Mouse (Mus musculus) hindbrain, postnatal 0 days (tissue): ENCODE data around the gene Fastkd1. TPM values are rescaled to one million over a fixed set of nuclear protein-coding genes. Genes with fewer than 3 reads are reported as not detected.
A peak's percentile ranks its signal among the peaks of the same experiment; 100 is the strongest.
"Not testable (repeated sequence)": the region's sequence is repeated elsewhere in the genome, so short reads cannot be mapped to it uniquely, and the experiment has no call there.

Experiments
- ATAC-seq: fragments of 200-750 bp; cut with Nextera tagmentation; 2 replicates; pipeline ENCODE4 v1.8.0; 2017; ENCODE audit warnings: mild to moderate bottlenecking, moderate TSS enrichment, moderate library complexity
- DNase-seq: peaks from one replicate; pipeline ENCODE4 v3.0.0-alpha.2; 2015; ENCODE audit warnings: low spot score
- H3K27ac ChIP-seq: fragments of 300-500 bp; sonication (generic); 2 replicates; pipeline ENCODE4 v1.5.1; 2014; ENCODE audit warnings: mild to moderate bottlenecking
- H3K27me3 ChIP-seq: fragments of 300-500 bp; sonication (generic); 2 replicates; pipeline ENCODE4 v1.6.1; 2014; ENCODE audit warnings: low read length, mixed read lengths; ENCODE audit not compliant: insufficient read depth
- H3K36me3 ChIP-seq: fragments of 300-500 bp; sonication (generic); 2 replicates; pipeline ENCODE4 v1.6.1; 2014; ENCODE audit warnings: low read length, mixed read lengths; ENCODE audit not compliant: insufficient read depth
- H3K4me1 ChIP-seq: fragments of 300-500 bp; sonication (generic); 2 replicates; pipeline ENCODE4 v1.6.1; 2014; ENCODE audit warnings: antibody characterized with exemption, low read length, mixed read lengths; ENCODE audit not compliant: insufficient read depth
- H3K4me2 ChIP-seq: fragments of 300-500 bp; sonication (generic); 2 replicates; pipeline ENCODE4 v1.6.1; 2014; ENCODE audit warnings: low read depth, mild to moderate bottlenecking, low read length, moderate library complexity, mixed read lengths
- H3K4me3 ChIP-seq: fragments of 300-500 bp; sonication (generic); 2 replicates; pipeline ENCODE4 v1.5.1; 2014; ENCODE audit warnings: low read length
- H3K9ac ChIP-seq: fragments of 300-500 bp; sonication (generic); replicated peaks from 2 replicates; pipeline ENCODE4 v1.6.1; 2014; ENCODE audit warnings: mild to moderate bottlenecking, low read length, moderate library complexity, mixed read lengths
- H3K9me3 ChIP-seq: fragments of 300-500 bp; sonication (generic); 2 replicates; pipeline ENCODE4 v1.6.1; 2016; ENCODE audit warnings: low read length, mixed read lengths
- CTCF ChIP-seq: IDR thresholded peaks from 2 replicates; pipeline ENCODE4 v1.5.1; 2016; ENCODE audit warnings: antibody characterized with exemption, control low read depth, low read depth
- WGBS: fragments of 180-500 bp; shearing (Covaris S2); extraction: QIAGEN DNeasy Blood & Tissue Kit; methylation state at CpG from one replicate; pipeline ENCODE4 v1.1.7; 2014; 5-methylcytosine and 5-hydroxymethylcytosine counted together
- polyA plus RNA-seq: library from polyadenylated mRNA; unstranded; fragments of >200 nt; fragmentation: Nextera tagmentation; extraction: Ambion mirVana; gene quantifications from 2 replicates; pipeline ENCODE4 v1.2.1, GENCODE M21; 2015
- total RNA-seq: library from RNA; depleted of rRNA; stranded (reverse); fragments of >200 nt; gene quantifications from 2 replicates; pipeline ENCODE4 v1.2.3, GENCODE M21; 2014; rRNA removed

Fastkd1 gene
- total and polyA plus RNA-seq, 2 experiments from 2014 or later, result 12.3 to 17.1 TPM

- Histone ChIP-seq H3K27me3 (no peaks in the 10 kb centered on the region), H3K4me1 (no peaks in the 10 kb centered on the region), H3K4me3 (no peak overlapping the region), H3K4me2 (no peak overlapping the region), H3K9me3 (no peaks in the 10 kb centered on the region), H3K9ac (no peak overlapping the region), H3K27ac (no peak overlapping the region), H3K36me3 (peaks cover 10% of the 10 kb centered on the region)
- TF ChIP-seq CTCF, result no peak
- WGBS, result 98% methylated on average over 4 of the region's 4 CpGs
- no peak for ATAC-seq
- no peak for DNase-seq
Observed at GRCm38 (mm10) chr2:69659326-69659725, 54.0 kb downstream of the Fastkd1 start.

- Histone ChIP-seq H3K27me3 (no peaks in the 10 kb centered on the region), H3K36me3 (peaks cover 7% of the 10 kb centered on the region; the same call in 1 of the 2 replicates), H3K9ac (no peak overlapping the region), H3K27ac (no peak overlapping the region), H3K4me3 (no peak overlapping the region), H3K9me3 (no peaks in the 10 kb centered on the region), H3K4me2 (no peak overlapping the region), H3K4me1 (no peaks in the 10 kb centered on the region)
- DNase-seq (no peak), ATAC-seq (no peak)
- no peak for TF ChIP-seq CTCF
- 85% methylated on average over 5 of the region's 5 CpGs for WGBS
Observed at GRCm38 (mm10) chr2:69649716-69650115, 63.6 kb downstream of the Fastkd1 start.

- DNase-seq (peak; percentile 95), ATAC-seq (peak; percentile 96)
- no peaks in the 10 kb centered on the region for H3K36me3 ChIP-seq
- no peaks in the 10 kb centered on the region for H3K27me3 ChIP-seq
- WGBS, result 2% methylated on average over 43 of the region's 43 CpGs
- TF ChIP-seq CTCF, result no peak
- H3K4me1 ChIP-seq, result no peaks in the 10 kb centered on the region
- H3K9me3 ChIP-seq, result no peaks in the 10 kb centered on the region
- H3K4me2 ChIP-seq, result peak within 1 kb of the TSS; percentile 60
- H3K9ac ChIP-seq, result peak within 1 kb of the TSS; percentile 61
- H3K4me3 ChIP-seq, result peak within 1 kb of the TSS; percentile 63
- H3K27ac ChIP-seq, result peak within 1 kb of the TSS; percentile 27; the same call in 1 of the 2 replicates
Observed at GRCm38 (mm10) chr2:69646726-69647490, 66.4 kb downstream of the Fastkd1 start, which contains the start of gene Bbs5. Gene Bbs5, plus strand, starts transcription at chr2:69647171.

DNA sequence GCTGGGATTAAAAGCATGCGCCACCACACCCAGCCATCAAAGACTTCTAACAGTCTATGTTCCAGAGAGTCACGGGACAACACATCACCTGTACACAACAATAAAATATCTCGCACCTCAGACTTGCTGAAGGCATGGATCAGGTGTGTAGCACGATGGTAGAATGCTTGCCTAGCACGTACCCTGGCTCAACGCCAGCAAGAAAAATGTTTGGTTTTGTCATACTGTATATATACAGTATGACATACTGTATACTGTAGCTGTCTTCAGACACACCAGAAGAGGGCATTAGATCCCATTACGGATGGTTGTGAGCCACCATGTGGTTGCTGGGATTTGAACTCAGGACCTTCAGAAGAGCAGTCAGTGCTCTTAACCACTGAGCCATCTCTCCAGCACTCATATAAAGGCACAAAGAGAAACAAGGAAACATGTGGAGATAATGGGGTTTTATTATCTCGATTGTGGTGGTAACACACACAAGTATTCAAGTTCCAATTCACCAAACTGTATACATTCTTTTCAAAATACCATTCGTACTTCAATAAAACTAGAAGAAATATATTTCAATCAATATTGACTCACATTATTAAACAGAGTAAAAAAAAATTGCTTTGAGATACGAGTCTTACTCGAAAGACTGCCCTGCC lies 68.2 kb downstream of the Fastkd1 start:
- DNase-seq (no peak), ATAC-seq (no peak)
- Histone ChIP-seq H3K9ac (no peak overlapping the region), H3K9me3 (no peaks in the 10 kb centered on the region), H3K36me3 (no peaks in the 10 kb centered on the region), H3K4me2 (no peak overlapping the region), H3K27ac (no peak overlapping the region), H3K27me3 (no peaks in the 10 kb centered on the region), H3K4me1 (no peaks in the 10 kb centered on the region), H3K4me3 (no peak overlapping the region)
- no peak for TF ChIP-seq CTCF
- 93% methylated on average over 11 of the region's 11 CpGs for WGBS

- DNase-seq, result peak; percentile 77
- Histone ChIP-seq H3K27ac (0 out of 2 replicates have a peak overlapping the region, but pooled peaks have one; percentile 7), H3K4me2 (peak overlapping the region; percentile 31; the same call in 1 of the 2 replicates), H3K4me3 (no peak overlapping the region), H3K27me3 (no peaks in the 10 kb centered on the region), H3K36me3 (no peaks in the 10 kb centered on the region), H3K9ac (no peak overlapping the region), H3K4me1 (no peaks in the 10 kb centered on the region), H3K9me3 (no peaks in the 10 kb centered on the region)
- peak; percentile 83 for ATAC-seq
- WGBS, result 32% methylated on average over 10 of the region's 10 CpGs
- TF ChIP-seq CTCF, result no peak
Observed at GRCm38 (mm10) chr2:69640100-69640499, 73.2 kb downstream of the Fastkd1 start.

- not testable (repeated sequence) for H3K36me3 ChIP-seq, H3K4me2 ChIP-seq, H3K9me3 ChIP-seq, H3K4me3 ChIP-seq, H3K4me1 ChIP-seq, H3K27ac ChIP-seq, H3K9ac ChIP-seq, DNase-seq, H3K27me3 ChIP-seq, ATAC-seq
- WGBS, result 74% methylated on average over 7 of the region's 7 CpGs
Observed at GRCm38 (mm10) chr2:69637989-69638388, 75.3 kb downstream of the Fastkd1 start.

Other genes with a start within 250 kb of the Fastkd1 start
- gene Lrp2, start 127.5 kb downstream of the Fastkd1 start, total RNA-seq, result 3.9 and 5.4 TPM in 2 replicates
- gene Lrp2, start 127.5 kb downstream of the Fastkd1 start, polyA plus RNA-seq, result 0.46 and 0.48 TPM in 2 replicates
- 13.3 and 18.3 TPM in 2 replicates for gene Bbs5, start 66.3 kb downstream of the Fastkd1 start, total RNA-seq
- gene Bbs5, start 66.3 kb downstream of the Fastkd1 start, polyA plus RNA-seq, result 26.1 and 26.7 TPM in 2 replicates
- 1.3 TPM in 1 of 2 replicates, not detected in the other for gene Klhl41, start 43.4 kb downstream of the Fastkd1 start, total RNA-seq
- gene Klhl41, start 43.4 kb downstream of the Fastkd1 start, polyA plus RNA-seq, result 0.05 and 0.09 TPM in 2 replicates
- gene Ppig, start 9.0 kb upstream of the Fastkd1 start, total RNA-seq, result 9.9 and 11.3 TPM in 2 replicates
- 125 and 139 TPM in 2 replicates for gene Ppig, start 9.0 kb upstream of the Fastkd1 start, polyA plus RNA-seq
- gene Ccdc173, start 76.1 kb upstream of the Fastkd1 start, total RNA-seq, result 0.10 TPM in 1 of 2 replicates, not detected in the other
- gene Ccdc173, start 76.1 kb upstream of the Fastkd1 start, polyA plus RNA-seq, result 1.7 and 1.9 TPM in 2 replicates
- gene Phospho2, start 76.1 kb upstream of the Fastkd1 start, total RNA-seq, result 14.3 and 19.8 TPM in 2 replicates
- 27.6 and 29.7 TPM in 2 replicates for gene Phospho2, start 76.1 kb upstream of the Fastkd1 start, polyA plus RNA-seq
- gene Klhl23, start 108.4 kb upstream of the Fastkd1 start, total RNA-seq, result 104 and 130 TPM in 2 replicates
- 71.8 and 83.3 TPM in 2 replicates for gene Klhl23, start 108.4 kb upstream of the Fastkd1 start, polyA plus RNA-seq
- gene Ssb, start 148.0 kb upstream of the Fastkd1 start, total RNA-seq, result 32.2 and 49.2 TPM in 2 replicates
- gene Ssb, start 148.0 kb upstream of the Fastkd1 start, polyA plus RNA-seq, result 288 and 322 TPM in 2 replicates
- gene Mettl5, start 172.1 kb upstream of the Fastkd1 start, total RNA-seq, result 10.9 and 14.1 TPM in 2 replicates
- gene Mettl5, start 172.1 kb upstream of the Fastkd1 start, polyA plus RNA-seq, result 39.4 TPM in 2 replicates
- 32.5 and 35.1 TPM in 2 replicates for gene Ubr3, start 183.7 kb upstream of the Fastkd1 start, total RNA-seq
- gene Ubr3, start 183.7 kb upstream of the Fastkd1 start, polyA plus RNA-seq, result 15.3 and 17.5 TPM in 2 replicates